In the genomic region with DNA sequence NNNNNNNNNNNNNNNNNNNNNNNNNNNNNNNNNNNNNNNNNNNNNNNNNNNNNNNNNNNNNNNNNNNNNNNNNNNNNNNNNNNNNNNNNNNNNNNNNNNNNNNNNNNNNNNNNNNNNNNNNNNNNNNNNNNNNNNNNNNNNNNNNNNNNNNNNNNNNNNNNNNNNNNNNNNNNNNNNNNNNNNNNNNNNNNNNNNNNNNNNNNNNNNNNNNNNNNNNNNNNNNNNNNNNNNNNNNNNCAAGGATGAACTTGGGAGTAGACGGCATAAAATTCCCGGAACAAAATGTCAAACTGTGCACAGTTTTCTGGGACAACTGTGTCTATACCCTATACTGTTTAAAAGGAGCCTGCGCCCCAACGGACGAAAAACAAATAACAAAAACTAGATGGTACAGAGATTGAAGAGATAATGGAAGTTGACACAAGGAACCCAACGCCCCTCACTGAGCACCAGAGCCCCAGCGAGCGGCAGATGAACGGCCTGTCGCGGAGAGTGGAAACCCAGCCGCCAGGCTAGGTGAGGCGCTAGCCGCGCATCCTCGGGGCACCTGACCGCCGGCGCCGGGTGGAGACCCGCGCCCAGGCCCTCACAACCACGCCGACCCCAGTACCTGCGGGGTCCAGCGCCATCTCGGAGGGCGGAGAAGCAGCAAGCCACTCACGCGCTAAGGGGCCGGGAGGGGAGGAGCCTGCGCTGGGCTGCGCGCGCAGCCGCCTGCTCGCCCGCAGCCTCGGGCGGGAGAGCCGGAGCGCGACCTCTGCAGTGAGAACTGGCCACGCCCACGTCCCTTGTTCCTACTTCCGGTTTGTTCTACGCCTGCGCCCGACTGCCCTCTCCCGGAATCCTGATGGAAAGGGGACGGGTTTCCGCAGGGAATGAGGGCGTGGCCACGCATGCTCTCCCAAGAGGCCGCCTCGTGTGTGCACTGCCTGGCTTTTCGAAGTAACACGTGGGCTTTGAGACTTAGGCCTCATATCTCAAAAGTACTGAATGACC, we compare ENCODE assay signal across 8 mouse cellular contexts. TPM values are rescaled to one million over a fixed set of nuclear protein-coding genes. Genes with fewer than 3 reads are reported as not detected.
A peak's percentile ranks its signal among the peaks of the same experiment; 100 is the strongest.
DNase-seq lines count a peak whose midpoint lies in the region; ATAC-seq lines count a peak whose summit lies in the region.

A gene (minus strand): TSS at position 771 of the 996 bp plus-strand sequence.

- H3K4me1 ChIP-seq in forebrain, embryonic 14.5 days (ENCODE audit: control insufficient read depth, insufficient read depth, low read length), result peaks cover 7% of the 10 kb centered on the region
- H3K4me1 ChIP-seq in neural tube, embryonic 15.5 days, result peaks cover 24% of the 10 kb centered on the region

- H3K4me2 ChIP-seq in forebrain, embryonic 14.5 days (ENCODE audit: low read length), result peak within 1 kb of the TSS; percentile 73
- H3K4me2 ChIP-seq in neural tube, embryonic 15.5 days, result peak within 1 kb of the TSS; percentile 59

- peak; percentile 99 for DNase-seq in ES-CJ7 (ENCODE audit: low read depth, low spot score)
- DNase-seq in cerebellum, adult 11 months, result peak; percentile 96
- peak; percentile 99 for DNase-seq in forebrain, embryonic 14.5 days (ENCODE audit: low spot score)
- peak; percentile 95 to 97 for DNase-seq in heart, postnatal 14 days
- peak; percentile 96 for DNase-seq in layer of hippocampus, adult 11-12 months (ENCODE audit: low spot score)
- peak; percentile 97 to 98 for DNase-seq in lung, adult 18-20 months
- peak; percentile 98 for DNase-seq in testis, postnatal 14 days (ENCODE audit: low spot score)

- peak within 1 kb of the TSS; percentile 76; the same call in 1 of the 2 replicates for H3K27ac ChIP-seq in forebrain, embryonic 14.5 days (ENCODE audit: low read depth, low read length)
- peak within 1 kb of the TSS; percentile 87 for H3K27ac ChIP-seq in neural tube, embryonic 15.5 days (replicated peaks)

- no peaks in the 10 kb centered on the region for H3K36me3 ChIP-seq in forebrain, embryonic 14.5 days (ENCODE audit: control insufficient read depth, insufficient read depth, low read length)
- H3K36me3 ChIP-seq in neural tube, embryonic 15.5 days, result no peaks in the 10 kb centered on the region

- peak; percentile 98 for ATAC-seq in forebrain, embryonic 14.5 days
- peak; percentile 97 for ATAC-seq in neural tube, embryonic 15.5 days (ENCODE audit: low FRiP score)

- H3K4me3 ChIP-seq in forebrain, embryonic 14.5 days (ENCODE audit: low read depth, low read length), result peak within 1 kb of the TSS; percentile 77
- H3K4me3 ChIP-seq in neural tube, embryonic 15.5 days (replicated peaks), result peak within 1 kb of the TSS; percentile 95

- peak within 1 kb of the TSS; percentile 83 for H3K9ac ChIP-seq in forebrain, embryonic 14.5 days (ENCODE audit: low read length)
- H3K9ac ChIP-seq in neural tube, embryonic 15.5 days (replicated peaks), result peak within 1 kb of the TSS; percentile 91

- no peaks in the 10 kb centered on the region for H3K9me3 ChIP-seq in forebrain, embryonic 14.5 days (replicated peaks; ENCODE audit: control insufficient read depth, low read length)
- no peaks in the 10 kb centered on the region for H3K9me3 ChIP-seq in neural tube, embryonic 15.5 days (replicated peaks)

- intact Hi-C loops in heart, postnatal 14 days (cut with DNase I), result loop anchor here (5.0 kb wide), 2 partner anchors 107 to 338 kb away; a partner anchor contains a TSS

- 1% methylated on average over 58 of the region's 58 CpGs for WGBS in forebrain, embryonic 14.5 days
- WGBS in neural tube, embryonic 15.5 days, result 1% methylated on average over 57 of the region's 58 CpGs

- H3K27me3 ChIP-seq in forebrain, embryonic 14.5 days (replicated peaks; ENCODE audit: control insufficient read depth, insufficient read depth, low read length), result no peaks in the 10 kb centered on the region
- no peaks in the 10 kb centered on the region for H3K27me3 ChIP-seq in neural tube, embryonic 15.5 days (replicated peaks)

RNA-seq across cellular contexts. Expression of the gene that starts here (rescaled TPM):
- polyA plus RNA-seq in forebrain, embryonic 14.5 days (2014; fragmentation: Nextera tagmentation; extraction: Ambion mirVana), result 43.5 and 52.7 TPM in 2 replicates
- 10 to 100 TPM; 22.0 to 22.5 TPM for total RNA-seq in heart, postnatal 14 days (2021)
- polyA plus RNA-seq in neural tube, embryonic 15.5 days (2015; fragmentation: Nextera tagmentation; extraction: Ambion mirVana), result 39.1 and 39.8 TPM in 2 replicates

Comparison
In these comparisons a context has a peak if more than half of its experiments do, and no peak if none do; other contexts are left out.
1. Peak in every context shown above with its lines: DNase-seq, ATAC-seq, H3K4me3 ChIP-seq and H3K27ac ChIP-seq.